Mouse (Mus musculus): ENCODE data around the gene Ptpn11. TPM values are rescaled to one million over a fixed set of nuclear protein-coding genes. Genes with fewer than 3 reads are reported as not detected.
A peak's percentile ranks its signal among the peaks of the same experiment; 100 is the strongest.
"Not testable (repeated sequence)": the region's sequence is repeated elsewhere in the genome, so short reads cannot be mapped to it uniquely, and the experiment has no call there.

Gene Ptpn11
- polyA plus RNA-seq, 1 experiment from 2014 or later = 10.6 TPM

DNA sequence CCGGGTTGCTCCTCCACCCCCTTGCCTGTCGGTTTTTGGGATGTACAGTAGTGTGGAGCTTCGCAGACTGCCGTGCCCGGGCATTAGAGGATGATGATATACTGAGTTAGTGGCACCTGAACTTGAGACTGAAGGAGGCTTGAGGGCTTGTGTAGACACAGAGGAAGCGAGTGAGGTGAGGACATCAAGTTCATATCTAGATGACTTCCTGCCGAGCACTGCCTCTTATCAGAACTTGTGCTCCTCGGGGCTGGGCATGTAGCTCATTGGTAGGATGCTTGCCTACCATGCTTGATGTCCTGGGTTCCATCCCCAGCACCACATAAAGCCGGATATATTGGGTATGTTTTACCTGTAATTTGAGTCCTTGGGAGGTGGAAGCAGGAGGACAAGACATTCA, 39.6 kb upstream of the Ptpn11 start:
- Histone ChIP-seq H3K4me1 (ENCODE audit: insufficient read depth) (peaks cover 29% of the 10 kb centered on the region), H3K4me3 (ENCODE audit: low read depth, low read length) (no peak overlapping the region), H3K9me3 (ENCODE audit: low read length) (no peaks in the 10 kb centered on the region), H3K27me3 (ENCODE audit: insufficient read depth, low read length) (no peaks in the 10 kb centered on the region), H3K9ac (replicated peaks) (no peak overlapping the region), H3K4me2 (ENCODE audit: low read depth, low read length) (peak overlapping the region; percentile 56), H3K36me3 (replicated peaks; ENCODE audit: insufficient read depth, low read length) (peaks cover 2% of the 10 kb centered on the region), H3K27ac (ENCODE audit: low read depth) (peak overlapping the region; percentile 55; the same call in 1 of the 2 replicates)
- no peak for ATAC-seq
- TF ChIP-seq EP300 (IDR thresholded peaks at IDR 0.05; ENCODE audit: low read depth) = no peak
- TF ChIP-seq CTCF (IDR thresholded peaks at IDR 0.05; ENCODE audit: low read depth) = no peak
- 66% methylated on average over 9 of the region's 9 CpGs for WGBS (ENCODE audit: insufficient replicate concordance)
- DNase-seq = no peak

DNA sequence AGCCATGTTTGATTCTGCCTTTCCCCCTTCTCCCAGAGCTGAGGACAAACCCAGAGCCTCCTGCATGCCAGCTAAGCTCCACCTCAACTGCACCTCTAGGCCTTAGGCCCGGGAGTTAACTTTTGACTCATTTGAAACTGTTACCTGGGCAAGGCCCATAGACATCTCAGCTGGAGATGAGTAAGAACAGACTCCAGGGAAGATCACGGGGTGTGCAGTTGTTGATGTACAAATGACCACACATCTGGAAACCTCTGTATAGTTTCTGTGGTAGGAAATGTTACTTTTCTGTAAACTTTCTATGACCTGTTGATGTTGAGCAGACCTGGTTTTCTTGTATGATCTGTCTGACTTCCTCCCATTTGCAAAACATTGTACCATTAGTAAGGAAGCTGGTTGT, 38.0 kb upstream of the Ptpn11 start:
- ATAC-seq = no peak
- TF ChIP-seq EP300 (IDR thresholded peaks at IDR 0.05; ENCODE audit: low read depth) (no peak), CTCF (IDR thresholded peaks at IDR 0.05; ENCODE audit: low read depth) (no peak)

DNA sequence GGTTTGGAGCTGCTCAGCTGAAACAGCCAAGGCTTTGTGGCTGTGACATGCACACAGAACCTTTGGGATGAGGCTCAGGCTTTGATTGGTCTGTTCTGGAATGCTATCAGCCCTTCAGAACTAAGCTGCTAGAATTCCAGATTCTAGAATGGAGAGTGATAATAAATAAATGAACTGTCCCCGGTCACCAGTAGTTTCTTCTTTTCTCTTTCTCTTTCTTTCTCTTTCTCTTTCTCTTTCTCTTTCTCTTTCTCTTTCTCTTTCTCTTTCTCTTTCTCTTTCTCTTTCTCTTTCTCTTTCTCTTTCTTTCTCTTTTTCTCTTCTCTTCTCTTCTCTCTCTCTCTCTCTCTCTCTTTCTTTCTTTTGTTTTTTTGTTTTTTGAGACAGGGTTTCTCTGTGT, 36.1 kb upstream of the Ptpn11 start:
- not testable (repeated sequence) for H3K27me3 ChIP-seq (ENCODE audit: insufficient read depth, low read length); H3K9ac ChIP-seq (replicated peaks); DNase-seq; H3K4me2 ChIP-seq (ENCODE audit: low read depth, low read length); H3K36me3 ChIP-seq (replicated peaks; ENCODE audit: insufficient read depth, low read length); H3K27ac ChIP-seq (ENCODE audit: low read depth); H3K4me3 ChIP-seq (ENCODE audit: low read depth, low read length); ATAC-seq; H3K9me3 ChIP-seq (ENCODE audit: low read length)
- 86% methylated on average over 1 of the region's 1 CpGs for WGBS (ENCODE audit: insufficient replicate concordance)
- H3K4me1 ChIP-seq (ENCODE audit: insufficient read depth) = peaks cover 41% of the 10 kb centered on the region

More for the DNA sequence above, 38.0 kb upstream of the Ptpn11 start:
- no peak for DNase-seq
- 91% methylated on average over 2 of the region's 2 CpGs for WGBS (ENCODE audit: insufficient replicate concordance)
- no peaks in the 10 kb centered on the region for H3K9me3 ChIP-seq (ENCODE audit: low read length)
- no peak overlapping the region for H3K27ac ChIP-seq (ENCODE audit: low read depth)
- H3K36me3 ChIP-seq (replicated peaks; ENCODE audit: insufficient read depth, low read length) = peaks cover 2% of the 10 kb centered on the region
- no peak overlapping the region for H3K4me3 ChIP-seq (ENCODE audit: low read depth, low read length)
- H3K4me2 ChIP-seq (ENCODE audit: low read depth, low read length) = no peak overlapping the region
- H3K27me3 ChIP-seq (ENCODE audit: insufficient read depth, low read length) = no peaks in the 10 kb centered on the region
- H3K4me1 ChIP-seq (ENCODE audit: insufficient read depth) = peaks cover 38% of the 10 kb centered on the region
- H3K9ac ChIP-seq (replicated peaks) = no peak overlapping the region

GRCm38 (mm10) chr5:121226845-121227244, 35.6 kb upstream of the Ptpn11 start:
- H3K4me1 ChIP-seq (ENCODE audit: insufficient read depth) = peaks cover 41% of the 10 kb centered on the region

GRCm38 (mm10) chr5:121226406-121226805, 35.2 kb upstream of the Ptpn11 start:
- Histone ChIP-seq H3K9ac (replicated peaks) (no peak overlapping the region), H3K27ac (ENCODE audit: low read depth) (0 out of 2 replicates have a peak overlapping the region, but pooled peaks have one; percentile 16), H3K4me1 (ENCODE audit: insufficient read depth) (peaks cover 43% of the 10 kb centered on the region), H3K36me3 (replicated peaks; ENCODE audit: insufficient read depth, low read length) (no peaks in the 10 kb centered on the region; the same call in 1 of the 2 replicates), H3K27me3 (ENCODE audit: insufficient read depth, low read length) (no peaks in the 10 kb centered on the region), H3K4me2 (ENCODE audit: low read depth, low read length) (peak overlapping the region; percentile 30; the same call in 1 of the 2 replicates), H3K4me3 (ENCODE audit: low read depth, low read length) (no peak overlapping the region), H3K9me3 (ENCODE audit: low read length) (no peaks in the 10 kb centered on the region)
- DNase-seq (no peak), ATAC-seq (no peak)
- TF ChIP-seq EP300 (IDR thresholded peaks at IDR 0.05; ENCODE audit: low read depth) = no peak
- 69% methylated on average over 3 of the region's 3 CpGs for WGBS (ENCODE audit: insufficient replicate concordance)

More at GRCm38 (mm10) chr5:121226845-121227244, 35.6 kb upstream of the Ptpn11 start:
- ATAC-seq (no peak), DNase-seq (no peak)
- no peak overlapping the region for H3K4me2 ChIP-seq (ENCODE audit: low read depth, low read length)
- no peaks in the 10 kb centered on the region for H3K27me3 ChIP-seq (ENCODE audit: insufficient read depth, low read length)
- no peak overlapping the region for H3K27ac ChIP-seq (ENCODE audit: low read depth)
- 83% methylated on average over 4 of the region's 4 CpGs for WGBS (ENCODE audit: insufficient replicate concordance)
- no peak for TF ChIP-seq EP300 (IDR thresholded peaks at IDR 0.05; ENCODE audit: low read depth)
- peak; percentile 30; the same call in 1 of the 2 replicates for TF ChIP-seq CTCF (IDR thresholded peaks at IDR 0.05; ENCODE audit: low read depth)
- no peaks in the 10 kb centered on the region; the same call in 1 of the 2 replicates for H3K36me3 ChIP-seq (replicated peaks; ENCODE audit: insufficient read depth, low read length)
- H3K9me3 ChIP-seq (ENCODE audit: low read length) = no peaks in the 10 kb centered on the region
- no peak overlapping the region for H3K4me3 ChIP-seq (ENCODE audit: low read depth, low read length)
- no peak overlapping the region for H3K9ac ChIP-seq (replicated peaks)

GRCm38 (mm10) chr5:121225854-121226253, 34.7 kb upstream of the Ptpn11 start:
- TF ChIP-seq CTCF (IDR thresholded peaks at IDR 0.05; ENCODE audit: low read depth) (no peak), EP300 (IDR thresholded peaks at IDR 0.05; ENCODE audit: low read depth) (no peak)
- H3K4me2 ChIP-seq (ENCODE audit: low read depth, low read length) = peak overlapping the region; percentile 30; the same call in 1 of the 2 replicates
- ATAC-seq (no peak), DNase-seq (no peak)
- H3K4me3 ChIP-seq (ENCODE audit: low read depth, low read length) = no peak overlapping the region
- H3K9ac ChIP-seq (replicated peaks) = no peak overlapping the region
- no peaks in the 10 kb centered on the region for H3K9me3 ChIP-seq (ENCODE audit: low read length)
- peaks cover 44% of the 10 kb centered on the region for H3K4me1 ChIP-seq (ENCODE audit: insufficient read depth)
- H3K27me3 ChIP-seq (ENCODE audit: insufficient read depth, low read length) = no peaks in the 10 kb centered on the region
- WGBS (ENCODE audit: insufficient replicate concordance) = 59% methylated on average over 2 of the region's 2 CpGs
- no peaks in the 10 kb centered on the region; the same call in 1 of the 2 replicates for H3K36me3 ChIP-seq (replicated peaks; ENCODE audit: insufficient read depth, low read length)
- 0 out of 2 replicates have a peak overlapping the region, but pooled peaks have one; percentile 16 for H3K27ac ChIP-seq (ENCODE audit: low read depth)
